Mouse (Mus musculus) ES-Bruce4 (cell line): ENCODE measurements around the gene Nbl1.

Experiments
- CTCF ChIP-seq: IDR thresholded peaks from one replicate; pipeline ENCODE4 v1.8.1; 2011; ENCODE audit warnings: low read depth, low read length
- EP300 ChIP-seq: IDR thresholded peaks from 2 replicates; pipeline ENCODE4 v1.6.1; 2011; ENCODE audit warnings: low read depth, low read length; ENCODE audit not compliant: insufficient read depth

GRCm38 (mm10) chr4:139110858-139111257 is 18.1 kb upstream of the Nbl1 start:
- TF ChIP-seq CTCF (no peak), EP300 (no peak)
